Mouse (Mus musculus): ENCODE results near the gene 1700013F07Rik. TPM values are rescaled to one million over a fixed set of nuclear protein-coding genes. Genes with fewer than 3 reads are reported as not detected.
"Not testable (repeated sequence)": the region's sequence is repeated elsewhere in the genome, so short reads cannot be mapped to it uniquely, and the experiment has no call there.

The 1700013F07Rik gene
- 0.99 and 1.1 TPM in 2 replicates for polyA plus RNA-seq (2015; fragmentation: Nextera tagmentation; extraction: Ambion mirVana)

GRCm38 (mm10) chr3:108533951-108534350 is at the start of gene 1700013F07Rik:
Gene 1700013F07Rik, plus strand, starts transcription at chr3:108534150.
- H3K4me3 ChIP-seq: no peak within 1 kb of the TSS
- H3K9ac ChIP-seq: no peak within 1 kb of the TSS
- peaks cover 8% of the 10 kb centered on the region; the same call in 1 of the 2 replicates for H3K27me3 ChIP-seq
- H3K4me1 ChIP-seq: peaks cover 16% of the 10 kb centered on the region
- no peaks in the 10 kb centered on the region for H3K9me3 ChIP-seq
- 76% methylated on average over 6 of the region's 6 CpGs for WGBS
- no peaks in the 10 kb centered on the region for H3K36me3 ChIP-seq
- ATAC-seq (ENCODE audit: borderline replicate concordance, extremely low read depth, low FRiP score, low TSS enrichment): no peak
- H3K4me2 ChIP-seq: no peak within 1 kb of the TSS
- H3K27ac ChIP-seq: peak within 1 kb of the TSS; percentile 53; the same call in 1 of the 2 replicates

GRCm38 (mm10) chr3:108484749-108485148 is 49.2 kb upstream of the 1700013F07Rik start:
- Histone ChIP-seq H3K36me3 (no peaks in the 10 kb centered on the region), H3K4me1 (peaks cover 4% of the 10 kb centered on the region; the same call in 1 of the 2 replicates), H3K27me3 (no peaks in the 10 kb centered on the region), H3K9me3 (no peaks in the 10 kb centered on the region), H3K4me2 (no peak overlapping the region), H3K27ac (no peak overlapping the region), H3K4me3 (no peak overlapping the region), H3K9ac (no peak overlapping the region)
- ATAC-seq (ENCODE audit: borderline replicate concordance, extremely low read depth, low FRiP score, low TSS enrichment): no peak
- 81% methylated on average over 4 of the region's 4 CpGs for WGBS

GRCm38 (mm10) chr3:108489968-108490367 is 44.0 kb upstream of the 1700013F07Rik start:
- H3K36me3 ChIP-seq: no peaks in the 10 kb centered on the region
- no peak overlapping the region for H3K27ac ChIP-seq
- H3K9me3 ChIP-seq: no peaks in the 10 kb centered on the region
- ATAC-seq (ENCODE audit: borderline replicate concordance, extremely low read depth, low FRiP score, low TSS enrichment): no peak
- no peak overlapping the region for H3K4me3 ChIP-seq
- H3K4me1 ChIP-seq: no peaks in the 10 kb centered on the region
- no peaks in the 10 kb centered on the region for H3K27me3 ChIP-seq
- no peak overlapping the region for H3K9ac ChIP-seq
- 42% methylated on average over 3 of the region's 3 CpGs for WGBS
- no peak overlapping the region for H3K4me2 ChIP-seq

GRCm38 (mm10) chr3:108494861-108495474 is 39.0 kb upstream of the 1700013F07Rik start:
- ATAC-seq (ENCODE audit: borderline replicate concordance, extremely low read depth, low FRiP score, low TSS enrichment): no peak
- no peaks in the 10 kb centered on the region; the same call in 1 of the 2 replicates for H3K4me1 ChIP-seq
- 74% methylated on average over 9 of the region's 9 CpGs for WGBS
- no peak overlapping the region for H3K4me3 ChIP-seq
- H3K4me2 ChIP-seq: no peak overlapping the region
- H3K27me3 ChIP-seq: no peaks in the 10 kb centered on the region
- H3K9me3 ChIP-seq: no peaks in the 10 kb centered on the region
- H3K27ac ChIP-seq: no peak overlapping the region
- no peak overlapping the region for H3K9ac ChIP-seq
- no peaks in the 10 kb centered on the region for H3K36me3 ChIP-seq

GRCm38 (mm10) chr3:108495486-108495885 is 38.5 kb upstream of the 1700013F07Rik start:
- Histone ChIP-seq H3K27ac (no peak overlapping the region), H3K9me3 (no peaks in the 10 kb centered on the region), H3K4me2 (no peak overlapping the region), H3K36me3 (no peaks in the 10 kb centered on the region), H3K4me3 (no peak overlapping the region), H3K9ac (no peak overlapping the region), H3K4me1 (no peaks in the 10 kb centered on the region; the same call in 1 of the 2 replicates), H3K27me3 (no peaks in the 10 kb centered on the region)
- WGBS: 36% methylated on average over 4 of the region's 4 CpGs
- ATAC-seq (ENCODE audit: borderline replicate concordance, extremely low read depth, low FRiP score, low TSS enrichment): no peak

- no peaks in the 10 kb centered on the region for H3K27me3 ChIP-seq
- no peak overlapping the region for H3K4me3 ChIP-seq
- 25% methylated on average over 9 of the region's 9 CpGs for WGBS
- no peak overlapping the region for H3K9ac ChIP-seq
- H3K9me3 ChIP-seq: no peaks in the 10 kb centered on the region
- no peaks in the 10 kb centered on the region; the same call in 1 of the 2 replicates for H3K4me1 ChIP-seq
- H3K27ac ChIP-seq: no peak overlapping the region
- H3K4me2 ChIP-seq: no peak overlapping the region
- ATAC-seq (ENCODE audit: borderline replicate concordance, extremely low read depth, low FRiP score, low TSS enrichment): 0 out of 2 replicates have a peak, but pooled peaks have one; percentile 39
- H3K36me3 ChIP-seq: no peaks in the 10 kb centered on the region
Observed at GRCm38 (mm10) chr3:108497602-108498001, 36.3 kb upstream of the 1700013F07Rik start.

- no peaks in the 10 kb centered on the region for H3K36me3 ChIP-seq
- 65% methylated on average over 8 of the region's 8 CpGs for WGBS
- H3K27ac ChIP-seq: no peak overlapping the region
- no peak overlapping the region for H3K4me2 ChIP-seq
- no peak overlapping the region for H3K9ac ChIP-seq
- no peak for ATAC-seq (ENCODE audit: borderline replicate concordance, extremely low read depth, low FRiP score, low TSS enrichment)
- no peaks in the 10 kb centered on the region; the same call in 1 of the 2 replicates for H3K4me1 ChIP-seq
- no peak overlapping the region for H3K4me3 ChIP-seq
- no peaks in the 10 kb centered on the region for H3K9me3 ChIP-seq
- H3K27me3 ChIP-seq: no peaks in the 10 kb centered on the region
Observed at GRCm38 (mm10) chr3:108499826-108500225, 34.1 kb upstream of the 1700013F07Rik start.

GRCm38 (mm10) chr3:108501411-108501810 is 32.5 kb upstream of the 1700013F07Rik start:
- not testable (repeated sequence) for H3K9me3 ChIP-seq; H3K4me3 ChIP-seq; ATAC-seq (ENCODE audit: borderline replicate concordance, extremely low read depth, low FRiP score, low TSS enrichment); H3K27ac ChIP-seq; H3K27me3 ChIP-seq; H3K9ac ChIP-seq; H3K36me3 ChIP-seq; H3K4me2 ChIP-seq; H3K4me1 ChIP-seq
- WGBS: 55% methylated on average over 3 of the region's 3 CpGs

- H3K4me2 ChIP-seq: no peak overlapping the region
- ATAC-seq (ENCODE audit: borderline replicate concordance, extremely low read depth, low FRiP score, low TSS enrichment): no peak
- 64% methylated on average over 4 of the region's 4 CpGs for WGBS
Observed at GRCm38 (mm10) chr3:108503908-108504307, 30.0 kb upstream of the 1700013F07Rik start.

GRCm38 (mm10) chr3:108508745-108509474 is 25.0 kb upstream of the 1700013F07Rik start:
- 71% methylated on average over 4 of the region's 4 CpGs for WGBS
- Histone ChIP-seq H3K27ac (no peak overlapping the region), H3K4me1 (peaks cover 5% of the 10 kb centered on the region; the same call in 1 of the 2 replicates), H3K36me3 (no peaks in the 10 kb centered on the region), H3K4me2 (no peak overlapping the region), H3K27me3 (no peaks in the 10 kb centered on the region), H3K4me3 (no peak overlapping the region), H3K9me3 (no peaks in the 10 kb centered on the region), H3K9ac (no peak overlapping the region)
- no peak for ATAC-seq (ENCODE audit: borderline replicate concordance, extremely low read depth, low FRiP score, low TSS enrichment)

More at GRCm38 (mm10) chr3:108503908-108504307, 30.0 kb upstream of the 1700013F07Rik start:
- Histone ChIP-seq H3K9me3 (no peaks in the 10 kb centered on the region), H3K4me1 (no peaks in the 10 kb centered on the region), H3K4me3 (no peak overlapping the region), H3K9ac (no peak overlapping the region), H3K27ac (no peak overlapping the region), H3K36me3 (no peaks in the 10 kb centered on the region), H3K27me3 (no peaks in the 10 kb centered on the region)

GRCm38 (mm10) chr3:108510156-108510555 is 23.8 kb upstream of the 1700013F07Rik start:
- Histone ChIP-seq H3K27me3 (no peaks in the 10 kb centered on the region), H3K9ac (no peak overlapping the region), H3K27ac (no peak overlapping the region), H3K4me1 (peaks cover 5% of the 10 kb centered on the region; the same call in 1 of the 2 replicates), H3K4me3 (no peak overlapping the region), H3K9me3 (no peaks in the 10 kb centered on the region), H3K36me3 (no peaks in the 10 kb centered on the region), H3K4me2 (no peak overlapping the region)
- ATAC-seq (ENCODE audit: borderline replicate concordance, extremely low read depth, low FRiP score, low TSS enrichment): no peak
- 44% methylated on average over 1 of the region's 2 CpGs for WGBS

All from lung, embryonic 15.5 days (tissue).